Mouse (Mus musculus) heart, embryonic 10.5 days (tissue): ENCODE results near the gene Klc3. TPM values are rescaled to one million over a fixed set of nuclear protein-coding genes. Genes with fewer than 3 reads are reported as not detected.

Experiments
- DNase-seq: peaks from one replicate; pipeline ENCODE4 v3.0.0-alpha.2; 2017; ENCODE audit warnings: low spot score
- H3K27ac ChIP-seq: fragments of 300-500 bp; sonication (generic); 2 replicates; pipeline ENCODE4 v1.5.1; 2016; ENCODE audit warnings: mild to moderate bottlenecking
- H3K27me3 ChIP-seq: fragments of 300-500 bp; sonication (generic); 2 replicates; pipeline ENCODE4 v1.6.1; 2016; ENCODE audit warnings: mild to moderate bottlenecking; ENCODE audit not compliant: poor library complexity, insufficient read depth, severe bottlenecking
- H3K36me3 ChIP-seq: fragments of 300-500 bp; sonication (generic); 2 replicates; pipeline ENCODE4 v1.6.1; 2016; ENCODE audit warnings: mild to moderate bottlenecking, moderate library complexity
- H3K4me1 ChIP-seq: fragments of 300-500 bp; sonication (generic); 2 replicates; pipeline ENCODE4 v1.6.1; 2016; ENCODE audit warnings: mild to moderate bottlenecking
- H3K4me3 ChIP-seq: fragments of 300-500 bp; sonication (generic); 2 replicates; pipeline ENCODE4 v1.5.1; 2016; ENCODE audit warnings: mild to moderate bottlenecking, moderate library complexity
- H3K9me3 ChIP-seq: fragments of 300-500 bp; sonication (generic); 2 replicates; pipeline ENCODE4 v1.6.1; 2016; ENCODE audit warnings: mild to moderate bottlenecking, moderate library complexity
- whole genome bisulfite sequencing: fragments of 180-500 bp; shearing (Covaris S2); methylation state at CpG from one replicate; pipeline ENCODE4 v1.1.7; 2016; 5-methylcytosine and 5-hydroxymethylcytosine counted together
- polyA plus RNA-seq: library from polyadenylated mRNA; unstranded; fragments of >200 nt; fragmentation: Nextera tagmentation; extraction: Ambion mirVana; gene quantifications from 2 replicates; pipeline ENCODE4 v1.2.1, GENCODE M21; 2016

The Klc3 gene
- polyA plus RNA-seq, 1 experiment from 2014 or later, result 5.8 TPM

DNA sequence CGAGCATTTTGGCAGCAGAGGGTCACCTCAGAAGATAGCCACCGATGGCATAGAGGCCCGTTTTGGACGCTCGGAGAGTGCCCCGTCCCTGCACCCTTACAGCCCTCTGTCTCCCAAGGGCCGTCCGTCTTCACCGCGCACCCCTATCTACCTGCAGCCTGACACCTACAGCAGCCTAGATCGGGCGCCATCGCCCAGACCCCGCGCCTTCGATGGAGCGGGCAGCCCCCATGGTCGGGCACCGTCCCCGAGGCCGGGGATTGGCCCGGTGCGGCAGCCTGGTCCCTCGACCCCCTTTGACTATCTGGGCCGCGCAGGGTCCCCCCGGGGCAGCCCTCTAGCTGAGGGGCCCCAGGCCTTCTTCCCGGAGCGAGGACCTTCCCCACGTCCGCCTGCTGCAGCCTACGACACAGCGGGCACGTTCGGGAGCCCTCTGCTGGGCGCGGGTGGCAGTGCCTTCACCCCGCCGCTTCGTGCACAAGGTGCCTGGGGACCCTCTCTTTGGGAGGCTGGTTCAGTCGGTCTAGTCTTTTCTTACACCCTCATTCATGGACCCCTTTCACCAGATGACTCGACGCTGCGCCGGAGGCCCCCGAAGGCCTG is 34.0 kb downstream of the Klc3 start:
- peak overlapping the region; percentile 47 for H3K4me3 ChIP-seq
- no peak for DNase-seq
- H3K27ac ChIP-seq, result peak overlapping the region; percentile 43; the same call in 1 of the 2 replicates
- H3K4me1 ChIP-seq, result peaks cover 9% of the 10 kb centered on the region
- 20% methylated on average over 46 of the region's 46 CpGs for WGBS
- peaks cover 16% of the 10 kb centered on the region for H3K27me3 ChIP-seq
- H3K36me3 ChIP-seq, result peaks cover 76% of the 10 kb centered on the region
- no peaks in the 10 kb centered on the region for H3K9me3 ChIP-seq

- Histone ChIP-seq H3K27me3 (peaks cover 16% of the 10 kb centered on the region), H3K9me3 (no peaks in the 10 kb centered on the region), H3K4me3 (no peak overlapping the region), H3K27ac (no peak overlapping the region), H3K36me3 (peaks cover 61% of the 10 kb centered on the region), H3K4me1 (peaks cover 18% of the 10 kb centered on the region)
- no peak for DNase-seq
- 18% methylated on average over 16 of the region's 16 CpGs for WGBS
Observed at GRCm38 (mm10) chr7:19368380-19368779, 35.5 kb downstream of the Klc3 start.

GRCm38 (mm10) chr7:19365376-19365775 is 38.5 kb downstream of the Klc3 start:
- Histone ChIP-seq H3K36me3 (peaks cover 31% of the 10 kb centered on the region), H3K4me1 (peaks cover 47% of the 10 kb centered on the region), H3K27ac (no peak overlapping the region), H3K9me3 (no peaks in the 10 kb centered on the region), H3K4me3 (no peak overlapping the region), H3K27me3 (peaks cover 16% of the 10 kb centered on the region)
- no peak for DNase-seq
- 74% methylated on average over 4 of the region's 4 CpGs for WGBS

GRCm38 (mm10) chr7:19363881-19364280 is 40.0 kb downstream of the Klc3 start:
- Histone ChIP-seq H3K4me1 (peaks cover 48% of the 10 kb centered on the region), H3K36me3 (peaks cover 17% of the 10 kb centered on the region; the same call in 1 of the 2 replicates), H3K4me3 (peak overlapping the region; percentile 73; the same call in 1 of the 2 replicates), H3K27ac (peak overlapping the region; percentile 92; the same call in 1 of the 2 replicates), H3K27me3 (peaks cover 5% of the 10 kb centered on the region), H3K9me3 (no peaks in the 10 kb centered on the region)
- WGBS, result 3% methylated on average over 18 of the region's 18 CpGs
- peak; percentile 90 for DNase-seq

DNA sequence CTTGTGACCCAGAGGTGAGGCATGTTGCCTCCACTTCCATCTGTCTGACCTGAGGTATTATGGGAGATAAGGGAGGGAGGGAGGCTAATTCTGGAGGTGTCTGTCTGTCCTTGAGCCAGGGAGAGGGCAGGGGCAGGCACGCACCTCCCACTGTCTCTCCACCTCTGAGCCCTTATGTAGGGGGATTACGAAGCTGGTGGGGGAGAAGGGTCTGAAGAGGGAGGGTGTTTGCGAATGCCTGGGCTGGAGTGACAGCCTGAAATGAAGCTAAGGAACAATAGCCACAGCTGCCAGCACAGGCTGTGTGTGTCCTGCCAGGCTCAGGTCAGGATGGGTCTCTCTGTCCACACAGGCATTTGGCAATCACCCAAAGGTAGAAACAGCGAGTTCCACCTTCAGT is 41.6 kb downstream of the Klc3 start:
- peaks cover 13% of the 10 kb centered on the region for H3K36me3 ChIP-seq
- H3K27ac ChIP-seq, result peak overlapping the region; percentile 92
- H3K4me1 ChIP-seq, result peaks cover 59% of the 10 kb centered on the region
- DNase-seq, result peak; percentile 88
- peak overlapping the region; percentile 73 for H3K4me3 ChIP-seq
- no peaks in the 10 kb centered on the region for H3K27me3 ChIP-seq
- no peaks in the 10 kb centered on the region for H3K9me3 ChIP-seq
- WGBS, result 25% methylated on average over 4 of the region's 4 CpGs

DNA sequence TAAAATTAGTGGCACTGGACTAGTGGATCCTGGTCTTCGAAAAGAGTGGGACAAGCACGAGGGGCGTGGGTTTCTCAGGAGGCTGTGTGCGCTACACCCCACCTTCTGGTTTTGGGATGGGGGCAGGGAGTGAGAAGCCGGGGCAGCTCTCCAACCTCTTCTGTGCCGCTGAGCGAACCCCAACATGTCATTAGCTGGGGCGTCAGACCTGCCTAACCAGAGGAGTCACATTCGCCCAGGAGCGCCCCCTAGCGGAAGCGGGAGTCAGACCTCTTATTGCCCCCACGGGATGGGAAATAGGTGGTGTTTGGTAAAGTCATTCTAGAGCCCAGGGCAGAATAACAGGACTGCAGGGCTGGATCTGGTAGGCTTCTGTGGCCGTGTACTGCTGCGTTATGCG is 42.2 kb downstream of the Klc3 start:
- DNase-seq, result peak; percentile 91
- Histone ChIP-seq H3K27me3 (no peaks in the 10 kb centered on the region), H3K4me1 (peaks cover 59% of the 10 kb centered on the region), H3K27ac (peak overlapping the region; percentile 92), H3K4me3 (peak overlapping the region; percentile 73), H3K9me3 (no peaks in the 10 kb centered on the region), H3K36me3 (peaks cover 16% of the 10 kb centered on the region)
- WGBS, result 9% methylated on average over 16 of the region's 16 CpGs

GRCm38 (mm10) chr7:19360944-19361343 is 43.0 kb downstream of the Klc3 start:
- peak overlapping the region; percentile 73 for H3K4me3 ChIP-seq
- H3K4me1 ChIP-seq, result peaks cover 59% of the 10 kb centered on the region
- WGBS, result under 1% methylated on average over 27 of the region's 27 CpGs
- H3K27ac ChIP-seq, result peak overlapping the region; percentile 92
- no peaks in the 10 kb centered on the region for H3K27me3 ChIP-seq
- peaks cover 23% of the 10 kb centered on the region for H3K36me3 ChIP-seq
- no peaks in the 10 kb centered on the region for H3K9me3 ChIP-seq
- peak; percentile 98 for DNase-seq

DNA sequence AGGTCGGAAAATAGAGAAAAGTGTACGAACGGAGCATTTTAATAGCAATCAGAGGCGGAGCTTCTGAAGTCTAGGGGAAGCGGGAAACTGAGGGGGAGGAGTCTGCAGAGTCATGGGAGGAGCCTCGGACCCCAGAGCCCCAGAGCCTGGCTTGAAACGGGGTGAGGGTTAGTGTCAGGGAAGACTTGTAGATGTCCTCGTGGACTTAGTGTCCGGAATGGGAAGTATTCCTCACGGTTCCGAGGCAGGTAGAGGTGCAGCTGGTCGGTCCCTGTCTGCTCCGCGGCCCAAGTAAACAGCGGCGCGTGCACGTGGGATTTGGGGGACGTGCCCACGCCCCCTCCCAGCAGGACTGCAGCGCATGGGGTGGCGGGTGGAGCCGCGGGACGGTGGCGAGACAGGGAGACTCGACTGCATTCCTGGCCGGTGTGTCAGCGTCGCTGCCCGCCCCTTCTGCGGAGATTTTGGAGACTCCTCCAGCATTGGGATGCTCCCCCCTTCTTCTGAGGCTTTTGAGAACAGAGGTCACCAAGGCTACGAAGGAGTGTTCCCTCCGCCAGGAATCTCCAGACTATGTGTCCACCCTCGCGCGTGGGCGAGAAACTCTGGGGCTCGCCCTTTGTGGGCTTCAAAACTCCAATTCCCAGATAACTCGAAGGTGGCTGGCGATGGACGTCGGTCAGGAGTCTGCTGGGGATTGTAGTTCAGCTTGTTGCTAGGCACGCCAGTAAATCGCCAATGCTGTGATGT is 43.8 kb downstream of the Klc3 start:
- Histone ChIP-seq H3K4me1 (peaks cover 59% of the 10 kb centered on the region), H3K27ac (peak overlapping the region; percentile 92)

GRCm38 (mm10) chr7:19359299-19359891 is 44.5 kb downstream of the Klc3 start, which contains the start of the genes Cd3eap and Ppp1r13l:
Cd3eap (minus strand) TSS chr7:19359483.
Ppp1r13l (plus strand) TSS chr7:19359749.
- Histone ChIP-seq H3K27ac (peak within 1 kb of the TSS; percentile 92), H3K4me3 (peak within 1 kb of the TSS; percentile 73), H3K9me3 (no peaks in the 10 kb centered on the region), H3K36me3 (peaks cover 34% of the 10 kb centered on the region), H3K27me3 (no peaks in the 10 kb centered on the region), H3K4me1 (peaks cover 59% of the 10 kb centered on the region)
- peak; percentile 94 for DNase-seq
- WGBS, result under 1% methylated on average over 31 of the region's 31 CpGs

More for the DNA sequence above, 43.8 kb downstream of the Klc3 start:
- Histone ChIP-seq H3K4me3 (peak overlapping the region; percentile 73), H3K9me3 (no peaks in the 10 kb centered on the region), H3K27me3 (no peaks in the 10 kb centered on the region), H3K36me3 (peaks cover 27% of the 10 kb centered on the region)
- DNase-seq, result peak; percentile 89
- WGBS, result under 1% methylated on average over 45 of the region's 45 CpGs

DNA sequence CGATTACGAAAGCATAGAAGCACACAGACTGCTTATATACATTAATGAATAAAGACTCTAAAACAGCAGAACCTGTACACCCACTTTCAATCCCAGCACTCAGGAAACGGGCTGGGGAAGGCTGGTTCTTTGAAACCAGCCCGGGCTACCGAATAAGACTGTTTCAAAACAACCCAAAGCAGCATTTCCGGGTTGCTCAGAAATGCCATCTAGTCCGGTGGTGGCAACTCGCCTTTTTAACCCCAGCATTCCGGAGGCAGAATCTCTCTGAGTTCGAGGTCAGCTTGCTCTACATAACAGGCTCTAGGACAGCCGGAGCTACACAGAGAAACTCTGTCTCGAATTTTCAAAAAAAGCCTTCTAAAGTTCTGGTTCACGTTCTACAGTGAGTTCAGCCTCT is 45.3 kb downstream of the Klc3 start:
- H3K4me1 ChIP-seq, result peaks cover 53% of the 10 kb centered on the region
- peak overlapping the region; percentile 73 for H3K4me3 ChIP-seq
- 19% methylated on average over 13 of the region's 13 CpGs for WGBS
- H3K27ac ChIP-seq, result peak overlapping the region; percentile 92
- DNase-seq, result no peak
- H3K9me3 ChIP-seq, result no peaks in the 10 kb centered on the region
- no peaks in the 10 kb centered on the region for H3K27me3 ChIP-seq
- peaks cover 40% of the 10 kb centered on the region for H3K36me3 ChIP-seq

DNA sequence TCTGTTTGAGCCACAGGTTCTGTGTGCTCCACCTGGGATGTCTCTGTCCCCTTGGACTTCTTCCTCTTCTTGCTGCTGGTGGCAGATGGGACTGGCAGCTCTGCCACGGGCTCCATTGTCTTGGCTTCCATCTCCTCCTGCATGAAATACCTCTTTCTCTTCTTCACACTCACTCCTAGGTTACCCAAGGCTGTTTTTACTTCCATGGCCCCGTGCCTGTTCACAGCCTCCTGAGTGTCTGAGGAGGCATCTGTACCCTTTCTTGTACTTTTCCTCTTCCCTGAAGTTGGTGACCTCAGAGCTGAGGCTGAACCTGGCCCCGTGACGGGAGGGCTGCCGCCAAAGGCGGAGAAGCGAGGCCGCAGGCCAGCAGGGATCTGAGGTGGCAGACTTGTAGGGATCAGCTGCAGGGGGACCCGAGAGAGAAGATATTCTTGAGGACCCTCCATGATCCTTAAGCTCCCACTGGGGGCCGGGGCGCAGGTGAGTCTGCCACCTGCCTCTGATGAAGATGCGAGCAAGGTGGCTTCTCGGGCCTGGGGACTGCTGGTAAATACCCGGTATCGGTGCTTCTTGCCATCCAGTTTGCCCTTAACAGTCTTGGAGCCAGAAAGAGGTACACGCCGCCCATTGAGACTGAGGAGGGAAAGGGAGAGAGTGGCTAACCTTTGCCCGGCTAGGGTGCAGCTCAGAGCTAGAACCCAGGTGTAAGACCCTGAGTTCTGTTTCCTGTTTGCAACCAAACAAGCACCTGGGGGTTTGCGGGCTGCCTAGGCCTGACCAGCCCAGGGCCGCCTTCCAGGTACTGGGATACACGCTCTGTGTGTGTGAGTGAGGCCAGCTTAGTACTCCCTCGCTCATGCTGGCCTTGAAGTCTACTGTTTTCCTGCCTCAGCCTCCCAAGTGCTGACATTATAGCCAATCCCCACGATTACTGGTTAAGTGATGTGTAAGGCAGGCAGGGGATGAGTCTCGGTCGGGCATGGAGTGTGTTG is 46.2 kb downstream of the Klc3 start:
- no peak for DNase-seq
- WGBS, result 94% methylated on average over 25 of the region's 25 CpGs
- H3K9me3 ChIP-seq, result no peaks in the 10 kb centered on the region
- no peak overlapping the region for H3K27ac ChIP-seq
- H3K4me1 ChIP-seq, result peaks cover 43% of the 10 kb centered on the region
- H3K36me3 ChIP-seq, result peaks cover 50% of the 10 kb centered on the region
- peak overlapping the region; percentile 73 for H3K4me3 ChIP-seq
- H3K27me3 ChIP-seq, result no peaks in the 10 kb centered on the region

GRCm38 (mm10) chr7:19356311-19356710 is 47.6 kb downstream of the Klc3 start:
- Histone ChIP-seq H3K36me3 (peaks cover 63% of the 10 kb centered on the region), H3K27me3 (no peaks in the 10 kb centered on the region), H3K27ac (no peak overlapping the region), H3K4me1 (peaks cover 30% of the 10 kb centered on the region), H3K4me3 (no peak overlapping the region), H3K9me3 (no peaks in the 10 kb centered on the region)
- WGBS, result 75% methylated on average over 10 of the region's 10 CpGs
- no peak for DNase-seq
